In the genomic region with DNA sequence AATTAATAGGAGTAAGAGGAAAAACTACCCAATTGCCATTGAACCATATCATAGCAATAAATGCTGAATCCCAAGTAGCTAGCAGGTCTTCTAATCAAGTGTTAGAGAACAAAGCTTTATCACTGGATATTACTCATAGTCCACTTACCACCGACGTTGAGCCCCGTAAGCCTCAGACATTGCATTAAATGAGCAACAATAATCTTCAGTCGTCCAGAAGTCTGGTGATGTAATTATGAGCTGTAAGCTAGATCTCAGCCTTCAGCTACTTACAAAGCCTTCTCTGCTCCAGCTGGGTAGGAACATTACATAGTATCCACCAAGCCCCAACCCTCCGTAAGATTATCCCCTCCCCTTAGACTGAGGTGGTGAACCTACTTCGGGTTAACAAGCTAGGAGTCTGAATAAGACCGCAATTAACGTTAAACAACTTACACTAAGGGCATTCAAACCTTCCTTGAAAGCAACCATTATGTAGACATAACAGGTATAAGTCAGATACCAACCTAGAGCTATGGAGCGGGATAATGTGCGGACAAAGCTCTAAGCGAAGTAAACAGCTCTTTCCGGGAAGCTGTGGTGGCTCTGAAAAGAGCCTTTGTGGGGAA, we compare ENCODE assay signal across 8 mouse cellular contexts. TPM values are rescaled to one million over a fixed set of nuclear protein-coding genes. Genes with fewer than 3 reads are reported as not detected.
DNase-seq lines count a peak whose midpoint lies in the region; ATAC-seq lines count a peak whose summit lies in the region.

No protein-coding gene starts in this region.

- H3K27ac ChIP-seq in kidney, embryonic 15.5 days, result peak overlapping the region; percentile 91
- peak overlapping the region; percentile 74 for H3K27ac ChIP-seq in hindbrain, embryonic 11.5 days (ENCODE audit: low read depth, low read length)
- peak overlapping the region; percentile 72 for H3K27ac ChIP-seq in midbrain, embryonic 12.5 days (replicated peaks)

- no peak for ATAC-seq in kidney, embryonic 15.5 days (replicated peaks; ENCODE audit: low FRiP score)
- ATAC-seq in hindbrain, embryonic 11.5 days (ENCODE audit: low FRiP score), result no peak
- ATAC-seq in midbrain, embryonic 12.5 days (ENCODE audit: low FRiP score, low read depth), result no peak
- ATAC-seq in inflammation-experienced regulatory T-cells, adult 6 months, result no peak

- no peaks in the 10 kb centered on the region for H3K36me3 ChIP-seq in kidney, embryonic 15.5 days
- H3K36me3 ChIP-seq in hindbrain, embryonic 11.5 days (ENCODE audit: control insufficient read depth, insufficient read depth, low read length), result no peaks in the 10 kb centered on the region
- H3K36me3 ChIP-seq in midbrain, embryonic 12.5 days, result no peaks in the 10 kb centered on the region

- peaks cover 27% of the 10 kb centered on the region for H3K4me1 ChIP-seq in kidney, embryonic 15.5 days
- H3K4me1 ChIP-seq in hindbrain, embryonic 11.5 days (replicated peaks; ENCODE audit: control insufficient read depth, insufficient read depth, low read length), result peaks cover 3% of the 10 kb centered on the region; the same call in 1 of the 2 replicates
- peaks cover 19% of the 10 kb centered on the region for H3K4me1 ChIP-seq in midbrain, embryonic 12.5 days

- peak overlapping the region; percentile 56 for H3K4me2 ChIP-seq in kidney, embryonic 15.5 days
- peak overlapping the region; percentile 49 for H3K4me2 ChIP-seq in hindbrain, embryonic 11.5 days (replicated peaks; ENCODE audit: low read depth, low read length)
- H3K4me2 ChIP-seq in midbrain, embryonic 12.5 days (replicated peaks), result peak overlapping the region; percentile 57

- DNase-seq in kidney, postnatal 14 days, result no peak
- DNase-seq in R1 (ENCODE audit: low read depth, low spot score), result peak; percentile 70
- DNase-seq in hindbrain, embryonic 11.5 days (ENCODE audit: low spot score), result no peak
- no peak for DNase-seq in left cerebral cortex, adult 18-20 months (ENCODE audit: low spot score in 2 of 2)
- no peak for DNase-seq in gastrocnemius, adult 18-20 months (ENCODE audit: low spot score)

- peak overlapping the region; percentile 53 for H3K4me3 ChIP-seq in kidney, embryonic 15.5 days (replicated peaks)
- H3K4me3 ChIP-seq in hindbrain, embryonic 11.5 days (ENCODE audit: low read depth, low read length), result peak overlapping the region; percentile 37
- H3K4me3 ChIP-seq in midbrain, embryonic 12.5 days, result peak overlapping the region; percentile 47

- no peaks in the 10 kb centered on the region for H3K27me3 ChIP-seq in kidney, embryonic 15.5 days
- H3K27me3 ChIP-seq in hindbrain, embryonic 11.5 days (ENCODE audit: control insufficient read depth, insufficient read depth, low read length), result no peaks in the 10 kb centered on the region
- H3K27me3 ChIP-seq in midbrain, embryonic 12.5 days, result no peaks in the 10 kb centered on the region

- 0% methylated on average over 12 of the region's 12 CpGs for WGBS in kidney, embryonic 15.5 days
- 0% methylated on average over 12 of the region's 12 CpGs for WGBS in hindbrain, embryonic 11.5 days
- under 1% methylated on average over 12 of the region's 12 CpGs for WGBS in midbrain, embryonic 12.5 days

- peak overlapping the region; percentile 67 for H3K9ac ChIP-seq in kidney, embryonic 15.5 days
- H3K9ac ChIP-seq in hindbrain, embryonic 11.5 days (ENCODE audit: low read depth, low read length), result peak overlapping the region; percentile 72
- peak overlapping the region; percentile 60 for H3K9ac ChIP-seq in midbrain, embryonic 12.5 days (replicated peaks)

- H3K9me3 ChIP-seq in kidney, embryonic 15.5 days (replicated peaks), result no peaks in the 10 kb centered on the region
- no peaks in the 10 kb centered on the region for H3K9me3 ChIP-seq in hindbrain, embryonic 11.5 days (ENCODE audit: control insufficient read depth, low read length)
- no peaks in the 10 kb centered on the region for H3K9me3 ChIP-seq in midbrain, embryonic 12.5 days

RNA-seq across cellular contexts. Expression of gene Hist2h3c2, which starts 0.9 kb away (rescaled TPM):
- 7.9 TPM in 2 replicates for polyA plus RNA-seq in kidney, embryonic 15.5 days (2015; fragmentation: Nextera tagmentation; extraction: Ambion mirVana)
- 8.4 and 10.0 TPM in 2 replicates for polyA plus RNA-seq in hindbrain, embryonic 11.5 days (2014; fragmentation: Nextera tagmentation; extraction: Ambion mirVana)
- polyA plus RNA-seq in midbrain, embryonic 12.5 days (2016; fragmentation: Nextera tagmentation; extraction: Ambion mirVana), result 9.8 and 14.7 TPM in 2 replicates
- total RNA-seq in left cerebral cortex, adult 18-20 months (2021), result 1 to 10 TPM; 3.8 to 4.1 TPM
- total RNA-seq in gastrocnemius, adult 18-20 months (2021), result 1 to 10 TPM; 4.7 to 4.9 TPM
- polyA plus RNA-seq in inflammation-experienced regulatory T-cells, adult 6 months (2017; shearing (Covaris generic)), result 1 to 10 TPM in 1 of 3 experiments, not detected in 2; 1.5 TPM

RNA-seq across cellular contexts. Expression of gene Hist2h2aa2, which starts 2.1 kb away (rescaled TPM):
- polyA plus RNA-seq in kidney, embryonic 15.5 days (2015; fragmentation: Nextera tagmentation; extraction: Ambion mirVana), result 42.2 and 50.0 TPM in 2 replicates
- 61.8 and 63.0 TPM in 2 replicates for polyA plus RNA-seq in hindbrain, embryonic 11.5 days (2014; fragmentation: Nextera tagmentation; extraction: Ambion mirVana)
- polyA plus RNA-seq in midbrain, embryonic 12.5 days (2016; fragmentation: Nextera tagmentation; extraction: Ambion mirVana), result 56.2 and 67.7 TPM in 2 replicates
- 100 to 1,000 TPM; 239 to 244 TPM for total RNA-seq in left cerebral cortex, adult 18-20 months (2021)
- total RNA-seq in gastrocnemius, adult 18-20 months (2021), result 100 to 1,000 TPM; 170 to 186 TPM
- 100 to 1,000 TPM in 1 of 3 experiments, 10 to 100 TPM in 2; 36.1 to 104 (median 53.6) TPM for polyA plus RNA-seq in inflammation-experienced regulatory T-cells, adult 6 months (2017; shearing (Covaris generic))

RNA-seq across cellular contexts. Expression of gene Hist2h2aa1, which starts 7.3 kb away (rescaled TPM):
- polyA plus RNA-seq in kidney, embryonic 15.5 days (2015; fragmentation: Nextera tagmentation; extraction: Ambion mirVana), result 28.0 and 29.7 TPM in 2 replicates
- 11.8 and 14.6 TPM in 2 replicates for polyA plus RNA-seq in hindbrain, embryonic 11.5 days (2014; fragmentation: Nextera tagmentation; extraction: Ambion mirVana)
- polyA plus RNA-seq in midbrain, embryonic 12.5 days (2016; fragmentation: Nextera tagmentation; extraction: Ambion mirVana), result 27.1 and 35.0 TPM in 2 replicates
- total RNA-seq in left cerebral cortex, adult 18-20 months (2021), result 1 to 10 TPM in 1 of 2 experiments, not detected in 1; 2.9 TPM
- 1 to 10 TPM; 2.8 to 4.7 TPM for total RNA-seq in gastrocnemius, adult 18-20 months (2021)
- polyA plus RNA-seq in inflammation-experienced regulatory T-cells, adult 6 months (2017; shearing (Covaris generic)), result 10 to 100 TPM in 2 of 3 experiments, 1 to 10 TPM in 1; 9.6 to 22.0 (median 11.1) TPM

RNA-seq across cellular contexts. Expression of gene Hist2h3c1, which starts 8.5 kb away (rescaled TPM):
- polyA plus RNA-seq in kidney, embryonic 15.5 days (2015; fragmentation: Nextera tagmentation; extraction: Ambion mirVana), result 0.55 and 1.2 TPM in 2 replicates
- polyA plus RNA-seq in hindbrain, embryonic 11.5 days (2014; fragmentation: Nextera tagmentation; extraction: Ambion mirVana), result 0.64 and 0.90 TPM in 2 replicates
- polyA plus RNA-seq in midbrain, embryonic 12.5 days (2016; fragmentation: Nextera tagmentation; extraction: Ambion mirVana), result 1.4 TPM in 1 of 2 replicates, not detected in the other
- total RNA-seq in left cerebral cortex, adult 18-20 months (2021), result not detected
- total RNA-seq in gastrocnemius, adult 18-20 months (2021), result not detected
- polyA plus RNA-seq in inflammation-experienced regulatory T-cells, adult 6 months (2017; shearing (Covaris generic)), result not detected

RNA-seq across cellular contexts. Expression of gene Hist2h2be, which starts 17.1 kb away (rescaled TPM):
- 12.2 and 12.6 TPM in 2 replicates for polyA plus RNA-seq in kidney, embryonic 15.5 days (2015; fragmentation: Nextera tagmentation; extraction: Ambion mirVana)
- polyA plus RNA-seq in hindbrain, embryonic 11.5 days (2014; fragmentation: Nextera tagmentation; extraction: Ambion mirVana), result 7.4 and 7.7 TPM in 2 replicates
- 10.9 and 11.4 TPM in 2 replicates for polyA plus RNA-seq in midbrain, embryonic 12.5 days (2016; fragmentation: Nextera tagmentation; extraction: Ambion mirVana)
- total RNA-seq in left cerebral cortex, adult 18-20 months (2021), result 1 to 10 TPM; 5.3 to 6.8 TPM
- 1 to 10 TPM; 4.2 to 6.2 TPM for total RNA-seq in gastrocnemius, adult 18-20 months (2021)
- 1 to 10 TPM in 2 of 3 experiments, under 1 TPM in 1; 0.38 to 2.2 (median 2.0) TPM for polyA plus RNA-seq in inflammation-experienced regulatory T-cells, adult 6 months (2017; shearing (Covaris generic))
